Mouse (Mus musculus): ENCODE results near the gene Kpna6. TPM values are rescaled to one million over a fixed set of nuclear protein-coding genes. Genes with fewer than 3 reads are reported as not detected.
"Not testable (repeated sequence)": the region's sequence is repeated elsewhere in the genome, so short reads cannot be mapped to it uniquely, and the experiment has no call there.

The Kpna6 gene
- polyA plus RNA-seq (2014; fragmentation: Nextera tagmentation; extraction: Ambion mirVana), result 16.5 TPM in 2 replicates

- under 1% methylated on average over 65 of the region's 65 CpGs for WGBS
Measured at GRCm38 (mm10) chr4:129672083-129672877, at the start of gene Kpna6. Kpna6 (minus strand) TSS chr4:129672767.

GRCm38 (mm10) chr4:129716310-129716709, 43.7 kb upstream of the Kpna6 start:
- 97% methylated on average over 9 of the region's 9 CpGs for WGBS
- ATAC-seq (no peak), DNase-seq (ENCODE audit: low spot score) (no peak)
- H3K27me3 ChIP-seq (replicated peaks; ENCODE audit: control insufficient read depth, insufficient read depth, low read length), result no peaks in the 10 kb centered on the region
- no peak overlapping the region for H3K27ac ChIP-seq (ENCODE audit: low read depth, low read length)
- no peaks in the 10 kb centered on the region for H3K9me3 ChIP-seq (replicated peaks; ENCODE audit: control insufficient read depth, low read length)
- H3K36me3 ChIP-seq (ENCODE audit: control insufficient read depth, insufficient read depth, low read length), result peaks cover 84% of the 10 kb centered on the region
- H3K4me2 ChIP-seq (ENCODE audit: low read length), result no peak overlapping the region
- H3K4me3 ChIP-seq (ENCODE audit: low read depth, low read length), result no peak overlapping the region
- H3K9ac ChIP-seq (ENCODE audit: low read length), result no peak overlapping the region
- no peaks in the 10 kb centered on the region for H3K4me1 ChIP-seq (ENCODE audit: control insufficient read depth, insufficient read depth, low read length)

More at GRCm38 (mm10) chr4:129672083-129672877, at the start of gene Kpna6:
- peak within 1 kb of the TSS; percentile 96 for H3K9ac ChIP-seq (ENCODE audit: low read length)
- peak within 1 kb of the TSS; percentile 88 for H3K27ac ChIP-seq (ENCODE audit: low read depth, low read length)
- peaks cover 3% of the 10 kb centered on the region; the same call in 1 of the 2 replicates for H3K4me1 ChIP-seq (ENCODE audit: control insufficient read depth, insufficient read depth, low read length)
- peaks cover 24% of the 10 kb centered on the region for H3K36me3 ChIP-seq (ENCODE audit: control insufficient read depth, insufficient read depth, low read length)
- no peaks in the 10 kb centered on the region for H3K9me3 ChIP-seq (replicated peaks; ENCODE audit: control insufficient read depth, low read length)
- no peaks in the 10 kb centered on the region for H3K27me3 ChIP-seq (replicated peaks; ENCODE audit: control insufficient read depth, insufficient read depth, low read length)
- peak within 1 kb of the TSS; percentile 98 for H3K4me3 ChIP-seq (ENCODE audit: low read depth, low read length)
- peak within 1 kb of the TSS; percentile 97 for H3K4me2 ChIP-seq (ENCODE audit: low read length)
- ATAC-seq, result peak; percentile 94
- peak; percentile 95 for DNase-seq (ENCODE audit: low spot score)

- H3K36me3 ChIP-seq (ENCODE audit: control insufficient read depth, insufficient read depth, low read length), result peaks cover 82% of the 10 kb centered on the region
- 68% methylated on average over 8 of the region's 8 CpGs for WGBS
- H3K9me3 ChIP-seq (replicated peaks; ENCODE audit: control insufficient read depth, low read length), result no peaks in the 10 kb centered on the region
- peak; percentile 70 for ATAC-seq
- peak; percentile 76 for DNase-seq (ENCODE audit: low spot score)
- H3K4me1 ChIP-seq (ENCODE audit: control insufficient read depth, insufficient read depth, low read length), result no peaks in the 10 kb centered on the region; the same call in 1 of the 2 replicates
- no peaks in the 10 kb centered on the region for H3K27me3 ChIP-seq (replicated peaks; ENCODE audit: control insufficient read depth, insufficient read depth, low read length)
- H3K27ac ChIP-seq (ENCODE audit: low read depth, low read length), result peak overlapping the region; percentile 65
- no peak overlapping the region for H3K9ac ChIP-seq (ENCODE audit: low read length)
- H3K4me3 ChIP-seq (ENCODE audit: low read depth, low read length), result no peak overlapping the region
- no peak overlapping the region for H3K4me2 ChIP-seq (ENCODE audit: low read length)
Measured at GRCm38 (mm10) chr4:129709486-129710129, 37.0 kb upstream of the Kpna6 start.

GRCm38 (mm10) chr4:129706750-129707149, 34.2 kb upstream of the Kpna6 start:
- H3K27ac ChIP-seq (ENCODE audit: low read depth, low read length), result 0 out of 2 replicates have a peak overlapping the region, but pooled peaks have one; percentile 16
- DNase-seq (ENCODE audit: low spot score), result no peak

GRCm38 (mm10) chr4:129702454-129702853, 29.9 kb upstream of the Kpna6 start:
- Histone ChIP-seq H3K9ac (ENCODE audit: low read length) (peak overlapping the region; percentile 46), H3K27me3 (replicated peaks; ENCODE audit: control insufficient read depth, insufficient read depth, low read length) (no peaks in the 10 kb centered on the region), H3K36me3 (ENCODE audit: control insufficient read depth, insufficient read depth, low read length) (peaks cover 45% of the 10 kb centered on the region), H3K4me3 (ENCODE audit: low read depth, low read length) (no peak overlapping the region), H3K9me3 (replicated peaks; ENCODE audit: control insufficient read depth, low read length) (no peaks in the 10 kb centered on the region), H3K27ac (ENCODE audit: low read depth, low read length) (peak overlapping the region; percentile 90), H3K4me2 (ENCODE audit: low read length) (peak overlapping the region; percentile 16; the same call in 1 of the 2 replicates), H3K4me1 (ENCODE audit: control insufficient read depth, insufficient read depth, low read length) (peaks cover 19% of the 10 kb centered on the region)
- DNase-seq (ENCODE audit: low spot score) (peak; percentile 95), ATAC-seq (peak; percentile 86)
- WGBS, result 1% methylated on average over 11 of the region's 11 CpGs

More at GRCm38 (mm10) chr4:129706750-129707149, 34.2 kb upstream of the Kpna6 start:
- Histone ChIP-seq H3K4me2 (ENCODE audit: low read length) (no peak overlapping the region), H3K4me3 (ENCODE audit: low read depth, low read length) (no peak overlapping the region), H3K36me3 (ENCODE audit: control insufficient read depth, insufficient read depth, low read length) (peaks cover 81% of the 10 kb centered on the region), H3K9me3 (replicated peaks; ENCODE audit: control insufficient read depth, low read length) (no peaks in the 10 kb centered on the region), H3K27me3 (replicated peaks; ENCODE audit: control insufficient read depth, insufficient read depth, low read length) (no peaks in the 10 kb centered on the region), H3K4me1 (ENCODE audit: control insufficient read depth, insufficient read depth, low read length) (peaks cover 16% of the 10 kb centered on the region), H3K9ac (ENCODE audit: low read length) (no peak overlapping the region)
- ATAC-seq, result no peak
- WGBS, result 26% methylated on average over 3 of the region's 3 CpGs

- WGBS, result 38% methylated on average over 17 of the region's 17 CpGs
- Histone ChIP-seq H3K4me3 (ENCODE audit: low read depth, low read length) (no peak overlapping the region), H3K4me2 (ENCODE audit: low read length) (peak overlapping the region; percentile 16; the same call in 1 of the 2 replicates), H3K36me3 (ENCODE audit: control insufficient read depth, insufficient read depth, low read length) (peaks cover 43% of the 10 kb centered on the region), H3K4me1 (ENCODE audit: control insufficient read depth, insufficient read depth, low read length) (peaks cover 25% of the 10 kb centered on the region), H3K9me3 (replicated peaks; ENCODE audit: control insufficient read depth, low read length) (no peaks in the 10 kb centered on the region), H3K9ac (ENCODE audit: low read length) (peak overlapping the region; percentile 46), H3K27ac (ENCODE audit: low read depth, low read length) (peak overlapping the region; percentile 90), H3K27me3 (replicated peaks; ENCODE audit: control insufficient read depth, insufficient read depth, low read length) (no peaks in the 10 kb centered on the region)
- ATAC-seq (peak; percentile 28), DNase-seq (ENCODE audit: low spot score) (peak; percentile 96)
Measured at GRCm38 (mm10) chr4:129701503-129702377, 29.2 kb upstream of the Kpna6 start.

GRCm38 (mm10) chr4:129700661-129701060, 28.1 kb upstream of the Kpna6 start:
- H3K4me3 ChIP-seq (ENCODE audit: low read depth, low read length); H3K4me2 ChIP-seq (ENCODE audit: low read length); DNase-seq (ENCODE audit: low spot score); H3K27me3 ChIP-seq (replicated peaks; ENCODE audit: control insufficient read depth, insufficient read depth, low read length); H3K27ac ChIP-seq (ENCODE audit: low read depth, low read length); H3K9ac ChIP-seq (ENCODE audit: low read length); H3K9me3 ChIP-seq (replicated peaks; ENCODE audit: control insufficient read depth, low read length); ATAC-seq: not testable (repeated sequence)
- H3K36me3 ChIP-seq (ENCODE audit: control insufficient read depth, insufficient read depth, low read length), result peaks cover 36% of the 10 kb centered on the region
- 88% methylated on average over 6 of the region's 6 CpGs for WGBS
- peaks cover 27% of the 10 kb centered on the region for H3K4me1 ChIP-seq (ENCODE audit: control insufficient read depth, insufficient read depth, low read length)

- H3K4me3 ChIP-seq (ENCODE audit: low read depth, low read length), result no peak overlapping the region
- no peak for ATAC-seq
- no peaks in the 10 kb centered on the region for H3K9me3 ChIP-seq (replicated peaks; ENCODE audit: control insufficient read depth, low read length)
- H3K4me2 ChIP-seq (ENCODE audit: low read length), result no peak overlapping the region
- H3K27ac ChIP-seq (ENCODE audit: low read depth, low read length), result no peak overlapping the region
- DNase-seq (ENCODE audit: low spot score), result no peak
- H3K27me3 ChIP-seq (replicated peaks; ENCODE audit: control insufficient read depth, insufficient read depth, low read length), result no peaks in the 10 kb centered on the region
- peaks cover 32% of the 10 kb centered on the region for H3K36me3 ChIP-seq (ENCODE audit: control insufficient read depth, insufficient read depth, low read length)
- H3K4me1 ChIP-seq (ENCODE audit: control insufficient read depth, insufficient read depth, low read length), result peaks cover 31% of the 10 kb centered on the region
- no peak overlapping the region for H3K9ac ChIP-seq (ENCODE audit: low read length)
- WGBS, result 88% methylated on average over 1 of the region's 1 CpGs
Measured at GRCm38 (mm10) chr4:129700216-129700615, 27.6 kb upstream of the Kpna6 start.

All from forebrain, embryonic 14.5 days (tissue).